Mouse (Mus musculus): ENCODE measurements around the gene Ptprb. TPM values are rescaled to one million over a fixed set of nuclear protein-coding genes. Genes with fewer than 3 reads are reported as not detected.

The Ptprb gene
- total and polyA plus RNA-seq, 3 experiments, result not detected

DNA sequence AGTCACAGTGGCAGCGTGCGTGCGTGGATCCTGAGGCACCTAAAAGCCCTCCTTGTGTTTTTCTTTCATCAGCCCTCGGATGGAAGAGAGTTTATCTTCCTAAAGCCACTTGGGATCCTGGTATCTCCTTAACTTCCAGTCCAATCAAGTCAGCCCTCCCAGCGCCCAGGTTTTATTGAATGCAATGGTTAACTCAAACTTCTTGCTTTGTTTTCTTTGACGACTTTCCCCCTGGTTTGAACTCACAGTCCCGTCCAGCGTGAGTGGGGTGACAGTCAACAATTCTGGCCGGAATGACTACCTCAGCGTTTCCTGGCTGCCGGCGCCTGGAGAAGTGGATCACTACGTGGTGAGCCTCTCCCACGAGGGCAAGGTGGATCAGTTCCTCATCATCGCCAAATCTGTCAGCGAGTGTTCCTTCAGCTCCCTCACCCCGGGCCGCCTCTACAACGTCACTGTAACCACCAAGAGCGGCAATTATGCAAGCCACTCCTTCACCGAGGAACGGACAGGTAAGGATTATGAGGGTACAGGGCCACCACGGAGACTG, 55.7 kb downstream of the Ptprb start:
- no peak for DNase-seq (ENCODE audit: low read depth, low spot score)
- H3K9me3 ChIP-seq (replicated peaks; ENCODE audit: insufficient read depth, low read length), result no peaks in the 10 kb centered on the region
- H3K4me1 ChIP-seq (ENCODE audit: control insufficient read depth in 1 of 2, insufficient read depth in 2 of 2, low read length in 2 of 2), result no peaks in the 10 kb centered on the region; a peak in 1 of 4 replicates
- no peak overlapping the region for H3K9ac ChIP-seq (ENCODE audit: control insufficient read depth, low read depth, low read length, poor library complexity, severe bottlenecking)
- H3K27me3 ChIP-seq (ENCODE audit: control insufficient read depth in 1 of 2, insufficient read depth in 2 of 2, low read length in 2 of 2), result no peaks in the 10 kb centered on the region
- H3K27ac ChIP-seq (ENCODE audit: control insufficient read depth, low read depth, low read length), result no peak overlapping the region
- no peaks in the 10 kb centered on the region for H3K79me2 ChIP-seq (ENCODE audit: control insufficient read depth, insufficient read depth, low read length, poor library complexity)
- no peak overlapping the region for H3K4me3 ChIP-seq (ENCODE audit: control insufficient read depth in 1 of 2, insufficient read depth in 1 of 2, low read depth in 2 of 2, low read length in 2 of 2)
- TF ChIP-seq RAD21 (IDR thresholded peaks at IDR 0.05; ENCODE audit: low read depth, low read length) (no peak), MYC (IDR thresholded peaks at IDR 0.05; ENCODE audit: low read depth, low read length) (no peak), RCOR1 (IDR thresholded peaks at IDR 0.05; ENCODE audit: low read depth, low read length) (no peak)
- peaks cover 0 to 3% of the 10 kb centered on the region in 2 experiments; a peak in 1 of 4 replicates for H3K36me3 ChIP-seq (ENCODE audit: control insufficient read depth in 1 of 2, insufficient read depth in 2 of 2, low read length in 2 of 2)

DNA sequence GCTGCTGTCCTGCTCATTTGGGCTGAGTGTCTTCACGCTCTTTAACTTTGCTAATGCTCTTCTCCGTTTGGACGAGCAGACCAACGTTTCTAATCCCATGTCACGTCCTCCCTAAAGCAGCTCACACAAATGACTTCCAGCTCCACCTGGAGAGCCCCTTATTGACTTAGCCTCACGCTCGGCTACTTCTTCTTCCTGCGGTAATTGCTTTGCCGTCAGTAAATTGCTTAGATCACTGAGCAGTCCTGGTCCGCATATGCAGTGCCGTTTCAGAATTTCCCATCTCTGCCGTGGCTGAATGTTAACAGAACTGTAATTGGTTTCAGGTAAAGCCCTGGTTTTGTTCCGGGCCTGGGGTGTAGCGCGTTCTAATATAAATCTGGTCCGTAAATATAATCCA, 58.3 kb downstream of the Ptprb start:
- Histone ChIP-seq H3K36me3 (ENCODE audit: control insufficient read depth in 1 of 2, insufficient read depth in 2 of 2, low read length in 2 of 2) (peaks cover 0 to 3% of the 10 kb centered on the region in 2 experiments; a peak in 1 of 4 replicates), H3K79me2 (ENCODE audit: control insufficient read depth, insufficient read depth, low read length, poor library complexity) (no peaks in the 10 kb centered on the region), H3K9ac (ENCODE audit: control insufficient read depth, low read depth, low read length, poor library complexity, severe bottlenecking) (no peak overlapping the region), H3K27me3 (ENCODE audit: control insufficient read depth in 1 of 2, insufficient read depth in 2 of 2, low read length in 2 of 2) (no peaks in the 10 kb centered on the region), H3K9me3 (replicated peaks; ENCODE audit: insufficient read depth, low read length) (no peaks in the 10 kb centered on the region), H3K4me3 (ENCODE audit: control insufficient read depth in 1 of 2, insufficient read depth in 1 of 2, low read depth in 2 of 2, low read length in 2 of 2) (no peak overlapping the region), H3K27ac (ENCODE audit: control insufficient read depth, low read depth, low read length) (no peak overlapping the region), H3K4me1 (ENCODE audit: control insufficient read depth in 1 of 2, insufficient read depth in 2 of 2, low read length in 2 of 2) (no peaks in the 10 kb centered on the region; a peak in 1 of 4 replicates)
- DNase-seq (ENCODE audit: low read depth, low spot score), result no peak
- TF ChIP-seq ELF1 (IDR thresholded peaks at IDR 0.05; ENCODE audit: low read depth, low read length) (no peak), KAT2A (conservative IDR thresholded peaks at IDR 0.05; ENCODE audit: low read depth, low read length) (no peak), MAX (IDR thresholded peaks at IDR 0.05; ENCODE audit: low read length) (no peak), MAFK (IDR thresholded peaks at IDR 0.05; ENCODE audit: borderline replicate concordance, low read depth, low read length) (no peak), NRF1 (IDR thresholded peaks at IDR 0.05; ENCODE audit: insufficient read depth, low read depth, low read length, poor library complexity, severe bottlenecking) (no peak), POLR2A (IDR thresholded peaks at IDR 0.05; ENCODE audit: control insufficient read depth in 1 of 2, insufficient read depth in 1 of 2, low read depth in 1 of 2, low read length in 2 of 2, poor library complexity in 1 of 2) (no peak), ZNF384 (IDR thresholded peaks at IDR 0.05; ENCODE audit: low read depth, low read length) (no peak), POLR2AphosphoS2 (IDR thresholded peaks at IDR 0.05; ENCODE audit: low read length) (no peak), JUND (IDR thresholded peaks at IDR 0.05; ENCODE audit: low read depth, low read length) (no peak)

DNA sequence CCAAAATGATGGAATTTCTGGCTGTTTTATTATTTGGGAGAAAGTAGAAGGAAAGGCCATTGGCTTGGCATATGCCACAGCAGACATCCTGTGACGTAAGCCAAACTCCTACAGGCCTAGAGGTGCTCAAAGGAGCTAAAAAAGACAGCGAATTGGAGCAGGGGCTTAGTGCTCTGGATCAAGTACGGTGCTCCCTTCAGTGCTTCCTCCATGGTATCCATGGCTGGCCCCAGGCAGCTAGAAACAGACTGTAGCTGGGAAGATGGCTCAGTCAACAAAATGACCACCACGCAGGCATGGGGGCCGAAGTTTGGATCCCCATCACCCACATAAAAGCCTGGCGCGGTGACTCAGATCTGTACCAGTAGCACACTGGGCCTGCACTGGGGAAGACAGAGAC, 58.8 kb downstream of the Ptprb start:
- H3K27me3 ChIP-seq (ENCODE audit: control insufficient read depth in 1 of 2, insufficient read depth in 2 of 2, low read length in 2 of 2), result no peaks in the 10 kb centered on the region
- H3K36me3 ChIP-seq (ENCODE audit: control insufficient read depth in 1 of 2, insufficient read depth in 2 of 2, low read length in 2 of 2), result peaks cover 0 to 3% of the 10 kb centered on the region in 2 experiments; a peak in 1 of 4 replicates
- no peak overlapping the region for H3K27ac ChIP-seq (ENCODE audit: control insufficient read depth, low read depth, low read length)
- H3K4me3 ChIP-seq (ENCODE audit: control insufficient read depth in 1 of 2, insufficient read depth in 1 of 2, low read depth in 2 of 2, low read length in 2 of 2), result no peak overlapping the region
- H3K9me3 ChIP-seq (replicated peaks; ENCODE audit: insufficient read depth, low read length), result no peaks in the 10 kb centered on the region
- no peaks in the 10 kb centered on the region for H3K79me2 ChIP-seq (ENCODE audit: control insufficient read depth, insufficient read depth, low read length, poor library complexity)
- TF ChIP-seq KAT2A (conservative IDR thresholded peaks at IDR 0.05; ENCODE audit: low read depth, low read length) (no peak), EP300 (IDR thresholded peaks at IDR 0.05; ENCODE audit: low read depth in 1 of 2, low read length in 2 of 2) (no peak), UBTF (IDR thresholded peaks at IDR 0.05; ENCODE audit: borderline replicate concordance, insufficient read depth, low read depth, low read length) (no peak), ZNF384 (IDR thresholded peaks at IDR 0.05; ENCODE audit: low read depth, low read length) (no peak), USF2 (IDR thresholded peaks at IDR 0.05; ENCODE audit: borderline replicate concordance in 1 of 2, insufficient read depth in 1 of 2, low read depth in 1 of 2, low read length in 2 of 2) (no peak), CHD2 (IDR thresholded peaks at IDR 0.05; ENCODE audit: low read length) (no peak), MYB (IDR thresholded peaks at IDR 0.05; ENCODE audit: low read depth, low read length) (no peak), TAL1 (IDR thresholded peaks at IDR 0.05; ENCODE audit: low read length) (no peak), RCOR1 (IDR thresholded peaks at IDR 0.05; ENCODE audit: low read depth, low read length) (no peak), NELFE (IDR thresholded peaks at IDR 0.05; ENCODE audit: low read depth, low read length) (no peak), ETS1 (IDR thresholded peaks at IDR 0.05; ENCODE audit: low read depth, low read length) (no peak), E2F4 (IDR thresholded peaks at IDR 0.05; ENCODE audit: borderline replicate concordance, low read depth, low read length) (no peak), MYC (IDR thresholded peaks at IDR 0.05; ENCODE audit: low read depth, low read length) (no peak)
- H3K4me1 ChIP-seq (ENCODE audit: control insufficient read depth in 1 of 2, insufficient read depth in 2 of 2, low read length in 2 of 2), result no peaks in the 10 kb centered on the region; a peak in 1 of 4 replicates
- no peak overlapping the region for H3K9ac ChIP-seq (ENCODE audit: control insufficient read depth, low read depth, low read length, poor library complexity, severe bottlenecking)
- no peak for DNase-seq (ENCODE audit: low read depth, low spot score)
